Mouse (Mus musculus): ENCODE data around the gene Wnk2. TPM values are rescaled to one million over a fixed set of nuclear protein-coding genes. Genes with fewer than 3 reads are reported as not detected.

Gene Wnk2
- 13.4 and 21.2 TPM in 2 replicates for polyA plus RNA-seq (2012; rRNA removed)

- no peak for DNase-seq (ENCODE audit: low read depth)
Measured at GRCm38 (mm10) chr13:49147858-49148226, at the start of gene Wnk2. Gene Wnk2, minus strand, starts transcription at chr13:49148014.

- no peak for DNase-seq (ENCODE audit: low read depth)
Measured at GRCm38 (mm10) chr13:49196766-49197165, 49.0 kb upstream of the Wnk2 start.

GRCm38 (mm10) chr13:49196211-49196610 is 48.4 kb upstream of the Wnk2 start:
- DNase-seq (ENCODE audit: low read depth) = no peak

GRCm38 (mm10) chr13:49195651-49196050 is 47.8 kb upstream of the Wnk2 start:
- no peak for DNase-seq (ENCODE audit: low read depth)

GRCm38 (mm10) chr13:49194811-49195210 is 47.0 kb upstream of the Wnk2 start:
- DNase-seq (ENCODE audit: low read depth) = no peak

- DNase-seq (ENCODE audit: low read depth) = no peak
Measured at GRCm38 (mm10) chr13:49193650-49194049, 45.8 kb upstream of the Wnk2 start.

- DNase-seq (ENCODE audit: low read depth) = no peak
Measured at GRCm38 (mm10) chr13:49192156-49192855, 44.5 kb upstream of the Wnk2 start.

- DNase-seq (ENCODE audit: low read depth) = no peak
Measured at GRCm38 (mm10) chr13:49191673-49192035, 43.8 kb upstream of the Wnk2 start.

GRCm38 (mm10) chr13:49190876-49191672 is 43.3 kb upstream of the Wnk2 start:
- no peak for DNase-seq (ENCODE audit: low read depth)

- DNase-seq (ENCODE audit: low read depth) = no peak
Measured at GRCm38 (mm10) chr13:49189970-49190870, 42.4 kb upstream of the Wnk2 start.

GRCm38 (mm10) chr13:49188966-49189360 is 41.1 kb upstream of the Wnk2 start:
- DNase-seq (ENCODE audit: low read depth) = no peak

GRCm38 (mm10) chr13:49188219-49188965 is 40.6 kb upstream of the Wnk2 start:
- DNase-seq (ENCODE audit: low read depth) = no peak

- DNase-seq (ENCODE audit: low read depth) = no peak
Measured at GRCm38 (mm10) chr13:49187288-49188218, 39.7 kb upstream of the Wnk2 start, which contains the start of gene Ninj1. Gene Ninj1, plus strand, starts transcription at chr13:49187485.

- no peak for DNase-seq (ENCODE audit: low read depth)
Measured at GRCm38 (mm10) chr13:49186798-49187287, 39.0 kb upstream of the Wnk2 start.

GRCm38 (mm10) chr13:49183646-49184045 is 35.8 kb upstream of the Wnk2 start:
- no peak for DNase-seq (ENCODE audit: low read depth)

GRCm38 (mm10) chr13:49183161-49183560 is 35.3 kb upstream of the Wnk2 start:
- DNase-seq (ENCODE audit: low read depth) = no peak

GRCm38 (mm10) chr13:49181411-49181984 is 33.7 kb upstream of the Wnk2 start:
- no peak for DNase-seq (ENCODE audit: low read depth)

- no peak for DNase-seq (ENCODE audit: low read depth)
Measured at GRCm38 (mm10) chr13:49180691-49181090, 32.9 kb upstream of the Wnk2 start.

- DNase-seq (ENCODE audit: low read depth) = no peak
Measured at GRCm38 (mm10) chr13:49180274-49180673, 32.5 kb upstream of the Wnk2 start.

All from gonadal fat pad, adult 2 months (tissue).